Comparison of ENCODE assay signal across 29 mouse cellular contexts in the genomic region with DNA sequence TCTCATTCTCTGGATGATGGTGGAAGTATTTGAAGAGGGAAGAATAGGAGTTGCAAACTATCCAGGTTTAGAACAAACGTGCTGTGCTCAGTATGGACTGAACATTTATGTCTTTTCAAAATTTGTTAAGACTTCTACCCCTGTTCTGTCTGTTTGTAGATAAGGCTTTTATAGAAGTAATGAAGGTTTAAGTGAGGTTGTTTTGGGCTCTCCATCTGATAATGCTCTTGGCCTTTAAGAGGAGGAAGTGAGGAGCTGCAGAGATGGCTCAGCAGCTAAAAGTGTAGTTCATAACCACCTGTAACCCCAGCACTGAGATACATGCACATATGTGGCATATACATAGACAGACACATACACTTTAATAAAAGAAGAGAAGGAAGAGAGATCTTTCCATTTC. TPM values are rescaled to one million over a fixed set of nuclear protein-coding genes. Genes with fewer than 3 reads are reported as not detected.
"Had no signal": no experiment of that assay in that cellular context is flagged by ENCODE, and none has a peak within 500 bp of the region (broad histone marks: within the 10 kb centered on the region; RNA-seq: fewer than 3 reads in every experiment).

No protein-coding gene starts in this region.

- H3K9me3 ChIP-seq: embryonic facial prominence, embryonic 10.5 days; embryonic facial prominence, embryonic 12.5 days; embryonic facial prominence, embryonic 13.5 days; embryonic facial prominence, embryonic 15.5 days; forebrain, embryonic 10.5 days; forebrain, embryonic 12.5 days; forebrain, embryonic 13.5 days; forebrain, embryonic 15.5 days had no signal

- H3K27ac ChIP-seq: embryonic facial prominence, embryonic 10.5 days; embryonic facial prominence, embryonic 12.5 days; embryonic facial prominence, embryonic 13.5 days; embryonic facial prominence, embryonic 15.5 days; forebrain, embryonic 10.5 days; forebrain, embryonic 12.5 days; forebrain, embryonic 13.5 days; forebrain, embryonic 15.5 days; gastrocnemius, adult 2 months; heart, adult 2 months had no signal

- H3K4me1 ChIP-seq: embryonic facial prominence, embryonic 10.5 days; embryonic facial prominence, embryonic 12.5 days; embryonic facial prominence, embryonic 13.5 days; embryonic facial prominence, embryonic 15.5 days; forebrain, embryonic 10.5 days; forebrain, embryonic 12.5 days; forebrain, embryonic 13.5 days; forebrain, embryonic 15.5 days had no signal

- H3K9ac ChIP-seq: embryonic facial prominence, embryonic 12.5 days; embryonic facial prominence, embryonic 13.5 days; embryonic facial prominence, embryonic 15.5 days; forebrain, embryonic 12.5 days; forebrain, embryonic 13.5 days; forebrain, embryonic 15.5 days; forebrain, postnatal 0 days had no signal

- H3K27me3 ChIP-seq: embryonic facial prominence, embryonic 12.5 days; embryonic facial prominence, embryonic 13.5 days; embryonic facial prominence, embryonic 15.5 days; forebrain, embryonic 12.5 days; forebrain, embryonic 13.5 days; forebrain, embryonic 15.5 days had no signal

- H3K4me3 ChIP-seq: embryonic facial prominence, embryonic 10.5 days; embryonic facial prominence, embryonic 12.5 days; embryonic facial prominence, embryonic 13.5 days; embryonic facial prominence, embryonic 15.5 days; erythroblast, embryonic 14.5 days; forebrain, embryonic 10.5 days; forebrain, embryonic 12.5 days; forebrain, embryonic 13.5 days; forebrain, embryonic 15.5 days; gastrocnemius, adult 2 months; heart, adult 2 months had no signal

- DNase-seq: cerebellum, adult 9-11 months; cerebellum, postnatal 10 days; cerebellum, postnatal 14 days; cerebellum, postnatal 25 days; cerebellum, postnatal 36 days; embryo, embryonic 11 days; forebrain, postnatal 0 days; gastrocnemius, adult 2 months; gastrocnemius, postnatal 10 days; gastrocnemius, postnatal 14 days; gastrocnemius, postnatal 25 days; gastrocnemius, postnatal 36 days; heart, adult 18-20 months; heart, adult 2 months had no signal

- ATAC-seq: forebrain, embryonic 13.5 days; forebrain, embryonic 14.5 days; forebrain, embryonic 15.5 days; forebrain, embryonic 16.5 days; forebrain, postnatal 0 days had no signal

RNA-seq across cellular contexts. Expression of gene Shox2, which starts 15.2 kb away (rescaled TPM):
- total RNA-seq: common myeloid progenitor, adult 5-6 weeks; granulocyte monocyte progenitor cell, adult 5-6 weeks had no signal
- polyA plus RNA-seq: cortical plate, adult 2 months; erythroblast, embryonic 14.5 days; frontal cortex, adult 2 months had no signal
